Mouse (Mus musculus): ENCODE measurements around the gene Zc3h10. TPM values are rescaled to one million over a fixed set of nuclear protein-coding genes. Genes with fewer than 3 reads are reported as not detected.
A peak's percentile ranks its signal among the peaks of the same experiment; 100 is the strongest.

The Zc3h10 gene
- polyA plus RNA-seq, 1 experiment: 9.8 TPM

DNA sequence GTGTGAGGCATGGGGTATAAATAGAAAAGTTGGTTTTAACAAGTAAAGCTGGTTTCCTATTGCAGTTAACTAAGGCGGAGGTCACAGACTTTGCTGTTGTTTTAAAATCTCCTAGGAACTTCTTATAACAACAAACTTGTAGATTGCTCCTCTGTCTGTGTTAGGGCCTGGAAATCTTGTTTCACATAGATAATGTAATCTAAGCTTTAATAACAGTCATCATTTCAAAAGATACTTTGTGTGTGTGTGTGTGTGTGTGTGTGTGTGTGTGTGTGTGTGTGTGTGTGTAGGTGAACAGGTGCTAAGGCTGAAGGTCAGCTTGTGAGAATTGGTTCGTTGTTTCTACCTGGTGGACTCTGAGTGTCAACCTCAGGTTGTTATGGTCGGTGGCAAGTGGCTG, 43.6 kb downstream of the Zc3h10 start:
- Histone ChIP-seq H3K4me3 (replicated peaks; ENCODE audit: control insufficient read depth, low read depth, low read length) (no peak overlapping the region), H3K27ac (ENCODE audit: control insufficient read depth, insufficient read depth, low read depth, low read length, poor library complexity) (peak overlapping the region; percentile 85; the same call in 1 of the 2 replicates), H3K4me1 (ENCODE audit: control insufficient read depth, insufficient read depth, low read length) (peaks cover 7% of the 10 kb centered on the region)
- 23% methylated on average over 3 of the region's 3 CpGs for WGBS
- TF ChIP-seq CTCF (IDR thresholded peaks at IDR 0.05; ENCODE audit: control insufficient read depth, insufficient read depth, low read length) (no peak), POLR2A (IDR thresholded peaks at IDR 0.05; ENCODE audit: borderline replicate concordance, control insufficient read depth, low read depth, low read length) (no peak)

DNA sequence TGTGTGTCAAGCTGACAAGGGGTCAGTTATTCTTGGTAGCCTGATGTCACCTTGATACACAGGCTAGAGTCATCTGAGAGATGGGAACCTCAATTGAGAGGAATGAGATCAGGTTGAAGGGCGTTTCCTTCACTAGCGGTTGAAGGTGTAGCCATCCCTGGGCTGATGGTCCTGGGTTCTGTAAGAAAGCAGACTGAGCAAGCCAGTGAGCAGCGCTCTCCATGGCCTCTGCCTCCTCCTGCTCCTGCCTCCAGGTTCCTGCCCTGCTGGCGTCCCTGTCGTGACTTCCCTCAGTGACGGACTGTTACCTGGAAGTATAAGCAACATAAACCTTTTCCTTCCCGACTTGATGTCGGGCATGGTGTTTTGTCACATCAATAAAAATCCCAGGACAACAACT, 44.0 kb downstream of the Zc3h10 start:
- H3K27ac ChIP-seq (ENCODE audit: control insufficient read depth, insufficient read depth, low read depth, low read length, poor library complexity): no peak overlapping the region
- peaks cover 7% of the 10 kb centered on the region for H3K4me1 ChIP-seq (ENCODE audit: control insufficient read depth, insufficient read depth, low read length)

DNA sequence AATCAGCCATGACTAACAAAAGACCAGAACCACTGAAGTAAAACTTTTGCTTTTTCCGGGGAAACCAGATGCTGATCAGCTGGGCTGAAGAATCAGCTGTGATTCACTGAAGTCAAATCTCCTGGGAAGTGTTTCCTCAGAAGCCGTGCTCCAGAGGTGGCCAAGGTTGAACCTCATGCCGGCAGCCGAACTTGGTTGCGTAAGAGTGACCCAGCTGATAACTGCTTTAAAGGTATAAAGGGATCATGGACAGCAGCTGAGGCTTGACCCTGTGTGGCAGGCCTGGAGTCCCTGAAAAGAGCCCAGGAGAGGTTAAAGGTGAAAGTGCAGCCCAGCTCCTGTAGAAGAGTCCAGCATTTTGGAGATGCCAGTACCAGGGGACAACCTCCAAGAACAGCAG, 45.2 kb downstream of the Zc3h10 start:
- Histone ChIP-seq H3K4me1 (ENCODE audit: control insufficient read depth, insufficient read depth, low read length) (peaks cover 7% of the 10 kb centered on the region), H3K4me3 (replicated peaks; ENCODE audit: control insufficient read depth, low read depth, low read length) (no peak overlapping the region), H3K27ac (ENCODE audit: control insufficient read depth, insufficient read depth, low read depth, low read length, poor library complexity) (no peak overlapping the region)
- WGBS: 44% methylated on average over 5 of the region's 5 CpGs
- TF ChIP-seq CTCF (IDR thresholded peaks at IDR 0.05; ENCODE audit: control insufficient read depth, insufficient read depth, low read length) (no peak), POLR2A (IDR thresholded peaks at IDR 0.05; ENCODE audit: borderline replicate concordance, control insufficient read depth, low read depth, low read length) (no peak)

More for the DNA sequence above, 44.0 kb downstream of the Zc3h10 start:
- TF ChIP-seq CTCF (IDR thresholded peaks at IDR 0.05; ENCODE audit: control insufficient read depth, insufficient read depth, low read length) (no peak), POLR2A (IDR thresholded peaks at IDR 0.05; ENCODE audit: borderline replicate concordance, control insufficient read depth, low read depth, low read length) (no peak)
- 59% methylated on average over 8 of the region's 8 CpGs for WGBS
- no peak overlapping the region for H3K4me3 ChIP-seq (replicated peaks; ENCODE audit: control insufficient read depth, low read depth, low read length)

DNA sequence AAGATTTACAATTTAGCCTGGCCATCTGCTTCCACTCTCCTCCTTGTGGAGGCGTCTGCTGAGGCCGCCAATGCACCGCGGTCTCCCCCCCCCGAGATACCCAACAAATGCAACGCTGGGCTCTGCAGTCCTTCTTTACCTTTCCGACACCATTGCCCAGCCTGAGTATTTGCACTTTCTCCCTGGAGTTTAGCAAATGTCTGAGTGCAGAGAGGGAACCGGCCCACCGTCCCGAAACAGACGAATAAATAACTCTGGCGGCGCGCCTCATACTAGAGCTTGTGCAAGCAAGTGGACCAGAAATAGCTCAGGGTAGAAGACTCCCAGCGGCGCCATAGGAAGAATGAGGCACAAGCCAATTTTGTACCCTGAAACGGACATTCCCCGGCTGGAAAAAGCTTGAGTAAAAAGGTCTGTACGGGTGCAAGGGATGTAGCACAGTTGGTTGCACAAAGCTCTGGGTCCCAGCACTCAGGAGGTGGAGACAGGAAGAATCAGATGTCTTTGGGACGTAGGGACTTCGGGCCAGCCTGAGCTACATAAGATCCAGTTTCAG, 48.4 kb downstream of the Zc3h10 start:
- 0% methylated on average over 21 of the region's 21 CpGs for WGBS
- peak overlapping the region; percentile 76 for H3K4me3 ChIP-seq (replicated peaks; ENCODE audit: control insufficient read depth, low read depth, low read length)
- peaks cover 3% of the 10 kb centered on the region; the same call in 1 of the 2 replicates for H3K4me1 ChIP-seq (ENCODE audit: control insufficient read depth, insufficient read depth, low read length)
- H3K27ac ChIP-seq (ENCODE audit: control insufficient read depth, insufficient read depth, low read depth, low read length, poor library complexity): peak overlapping the region; percentile 81
- TF ChIP-seq POLR2A (IDR thresholded peaks at IDR 0.05; ENCODE audit: borderline replicate concordance, control insufficient read depth, low read depth, low read length): no peak
- TF ChIP-seq CTCF (IDR thresholded peaks at IDR 0.05; ENCODE audit: control insufficient read depth, insufficient read depth, low read length): no peak

GRCm38 (mm10) chr10:128498590-128498989, 49.0 kb downstream of the Zc3h10 start, which contains the start of gene Myl6b:
Gene Myl6b (minus strand): TSS chr10:128498685.
- H3K4me3 ChIP-seq (replicated peaks; ENCODE audit: control insufficient read depth, low read depth, low read length): peak within 1 kb of the TSS; percentile 76
- WGBS: under 1% methylated on average over 27 of the region's 27 CpGs
- H3K27ac ChIP-seq (ENCODE audit: control insufficient read depth, insufficient read depth, low read depth, low read length, poor library complexity): peak within 1 kb of the TSS; percentile 81
- peaks cover 3% of the 10 kb centered on the region; the same call in 1 of the 2 replicates for H3K4me1 ChIP-seq (ENCODE audit: control insufficient read depth, insufficient read depth, low read length)
- TF ChIP-seq POLR2A (IDR thresholded peaks at IDR 0.05; ENCODE audit: borderline replicate concordance, control insufficient read depth, low read depth, low read length) (peak; percentile 20; the same call in 1 of the 2 replicates), CTCF (IDR thresholded peaks at IDR 0.05; ENCODE audit: control insufficient read depth, insufficient read depth, low read length) (0 out of 2 replicates have a peak, but pooled peaks have one; percentile 4)

DNA sequence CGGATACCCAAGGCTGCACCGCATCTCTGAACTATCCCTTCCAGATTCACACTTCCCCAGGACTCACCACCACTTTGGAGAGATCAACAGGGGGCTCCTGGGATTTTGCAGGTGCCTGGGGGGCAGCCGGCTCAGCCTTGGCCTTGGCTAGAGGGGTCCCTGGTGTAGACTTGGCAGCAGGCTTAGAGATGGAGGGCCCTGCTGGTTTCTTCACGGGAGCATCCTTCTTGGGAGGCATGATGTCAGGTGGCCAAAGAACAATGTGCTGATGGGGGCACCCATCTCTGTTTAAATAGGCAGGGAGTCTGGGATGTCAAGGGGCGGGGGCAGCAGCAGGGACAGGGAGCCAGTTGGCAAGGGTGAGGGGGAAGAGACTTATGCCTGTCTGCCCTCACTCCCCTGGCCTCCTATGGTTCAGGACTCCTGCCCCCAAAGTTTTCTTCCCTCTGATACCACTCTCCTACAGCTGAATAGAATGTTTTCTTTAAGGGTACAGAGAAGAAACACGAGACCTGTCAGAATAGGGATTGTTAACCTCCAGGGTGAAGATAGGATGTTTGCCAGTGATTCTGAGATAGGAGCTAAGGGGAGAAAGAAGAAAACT, 50.3 kb downstream of the Zc3h10 start:
- H3K4me3 ChIP-seq (replicated peaks; ENCODE audit: control insufficient read depth, low read depth, low read length): no peak overlapping the region
- peaks cover 3% of the 10 kb centered on the region; the same call in 1 of the 2 replicates for H3K4me1 ChIP-seq (ENCODE audit: control insufficient read depth, insufficient read depth, low read length)
- no peak overlapping the region for H3K27ac ChIP-seq (ENCODE audit: control insufficient read depth, insufficient read depth, low read depth, low read length, poor library complexity)
- TF ChIP-seq POLR2A (IDR thresholded peaks at IDR 0.05; ENCODE audit: borderline replicate concordance, control insufficient read depth, low read depth, low read length) (no peak), CTCF (IDR thresholded peaks at IDR 0.05; ENCODE audit: control insufficient read depth, insufficient read depth, low read length) (no peak)
- WGBS: 84% methylated on average over 6 of the region's 6 CpGs

GRCm38 (mm10) chr10:128496509-128497077, 51.0 kb downstream of the Zc3h10 start:
- TF ChIP-seq CTCF (IDR thresholded peaks at IDR 0.05; ENCODE audit: control insufficient read depth, insufficient read depth, low read length) (no peak), POLR2A (IDR thresholded peaks at IDR 0.05; ENCODE audit: borderline replicate concordance, control insufficient read depth, low read depth, low read length) (no peak)
- WGBS: 71% methylated on average over 6 of the region's 6 CpGs
- Histone ChIP-seq H3K27ac (ENCODE audit: control insufficient read depth, insufficient read depth, low read depth, low read length, poor library complexity) (no peak overlapping the region), H3K4me3 (replicated peaks; ENCODE audit: control insufficient read depth, low read depth, low read length) (no peak overlapping the region), H3K4me1 (ENCODE audit: control insufficient read depth, insufficient read depth, low read length) (peaks cover 3% of the 10 kb centered on the region; the same call in 1 of the 2 replicates)

GRCm38 (mm10) chr10:128495903-128496302, 51.7 kb downstream of the Zc3h10 start:
- peaks cover 3% of the 10 kb centered on the region; the same call in 1 of the 2 replicates for H3K4me1 ChIP-seq (ENCODE audit: control insufficient read depth, insufficient read depth, low read length)
- no peak overlapping the region for H3K4me3 ChIP-seq (replicated peaks; ENCODE audit: control insufficient read depth, low read depth, low read length)
- no peak overlapping the region for H3K27ac ChIP-seq (ENCODE audit: control insufficient read depth, insufficient read depth, low read depth, low read length, poor library complexity)
- TF ChIP-seq POLR2A (IDR thresholded peaks at IDR 0.05; ENCODE audit: borderline replicate concordance, control insufficient read depth, low read depth, low read length): no peak
- TF ChIP-seq CTCF (IDR thresholded peaks at IDR 0.05; ENCODE audit: control insufficient read depth, insufficient read depth, low read length): no peak
- 28% methylated on average over 4 of the region's 4 CpGs for whole genome bisulfite sequencing

All from bone marrow, adult 2 months (tissue).